Mouse (Mus musculus) cortical plate, adult 2 months (tissue): Measurements from ENCODE around the gene Ube2b.

Experiments used
- CTCF ChIP-seq: fragments of 200-500 bp; IDR thresholded peaks from 2 replicates; pipeline ENCODE4 v1.5.1; 2011; ENCODE audit warnings: mild to moderate bottlenecking, control low read depth, low read length; ENCODE audit not compliant: insufficient read depth; ENCODE audit errors: extremely low read depth
- POLR2A ChIP-seq: fragments of 200-500 bp; IDR thresholded peaks from 2 replicates; pipeline ENCODE4 v1.6.1; 2011; ENCODE audit warnings: mild to moderate bottlenecking, low read length, control low read depth; ENCODE audit not compliant: insufficient read depth; ENCODE audit errors: extremely low read depth

DNA sequence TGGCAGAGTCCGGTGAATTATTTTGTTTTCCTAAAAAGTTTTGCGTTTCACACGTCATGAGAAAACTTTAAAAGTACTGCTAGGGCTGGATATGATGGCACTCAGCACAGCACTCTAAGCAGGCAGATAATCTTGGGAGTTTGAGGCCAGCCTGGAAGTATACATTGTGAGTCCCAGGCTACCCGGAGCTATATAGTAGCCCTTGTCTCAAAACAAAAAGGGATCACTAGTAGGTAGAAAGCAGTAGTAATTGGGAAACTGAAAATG, 2.9 kb upstream of the Ube2b start:
- no peak for TF ChIP-seq CTCF
- TF ChIP-seq POLR2A: no peak
